Mouse (Mus musculus) duodenum, adult 2 months (tissue): ENCODE results near the gene Sdha. TPM values are rescaled to one million over a fixed set of nuclear protein-coding genes. Genes with fewer than 3 reads are reported as not detected.

ENCODE experiments used
- polyA plus RNA-seq: library from polyadenylated mRNA; depleted of rRNA; stranded (reverse); fragments of >200 nt; gene quantifications from 2 replicates; pipeline ENCODE4 v1.2.3, GENCODE M21; 2012; ENCODE audit warnings: low replicate concordance; rRNA removed

The Sdha gene
- polyA plus RNA-seq = 78.2 and 90.4 TPM in 2 replicates

GRCm38 (mm10) chr13:74349566-74350434, at the start of gene Sdha, which contains the start of gene Ccdc127:
Gene Sdha (minus strand): TSS chr13:74350280.
Gene Ccdc127 (plus strand): TSS chr13:74350309.

DNA sequence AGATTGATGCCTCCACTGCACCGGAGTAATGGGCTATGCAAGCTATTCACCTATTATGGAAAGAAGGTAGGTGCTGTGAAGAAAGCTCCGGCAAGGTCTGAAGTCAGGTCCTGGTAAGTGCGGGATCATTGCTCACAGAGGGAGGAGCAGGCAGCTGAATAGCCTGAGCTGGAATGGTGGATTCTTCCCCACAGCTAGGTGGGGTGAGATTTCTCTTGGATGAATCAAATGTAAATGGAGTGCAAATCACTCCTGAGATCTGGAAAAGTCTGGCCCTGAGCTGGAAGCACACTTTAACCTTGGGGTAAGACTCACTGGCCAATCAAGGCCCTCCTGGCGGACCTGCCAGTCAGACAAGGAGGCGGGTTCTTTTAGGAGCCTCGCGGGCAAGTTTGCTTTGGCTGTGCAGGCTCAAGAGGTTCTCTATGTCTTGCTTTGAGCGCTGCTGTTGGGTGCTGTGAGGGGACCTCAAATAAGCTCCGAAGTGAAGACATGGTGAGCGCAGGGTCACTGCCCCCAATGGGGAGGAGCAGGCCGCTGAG, 49.3 kb upstream of the Sdha start, which contains the start of gene Ftl1-ps1:
Ftl1-ps1 (plus strand) TSS at position 397 of the 542 bp plus-strand sequence.

GRCm38 (mm10) chr13:74390371-74390990, 40.4 kb upstream of the Sdha start, which contains the start of gene Zfp72:
Gene Zfp72 (minus strand): TSS chr13:74390836.

GRCm38 (mm10) chr13:74363859-74364235, 13.8 kb upstream of the Sdha start, which contains the start of gene Lrrc14b:
Gene Lrrc14b (minus strand): TSS chr13:74364005.

DNA sequence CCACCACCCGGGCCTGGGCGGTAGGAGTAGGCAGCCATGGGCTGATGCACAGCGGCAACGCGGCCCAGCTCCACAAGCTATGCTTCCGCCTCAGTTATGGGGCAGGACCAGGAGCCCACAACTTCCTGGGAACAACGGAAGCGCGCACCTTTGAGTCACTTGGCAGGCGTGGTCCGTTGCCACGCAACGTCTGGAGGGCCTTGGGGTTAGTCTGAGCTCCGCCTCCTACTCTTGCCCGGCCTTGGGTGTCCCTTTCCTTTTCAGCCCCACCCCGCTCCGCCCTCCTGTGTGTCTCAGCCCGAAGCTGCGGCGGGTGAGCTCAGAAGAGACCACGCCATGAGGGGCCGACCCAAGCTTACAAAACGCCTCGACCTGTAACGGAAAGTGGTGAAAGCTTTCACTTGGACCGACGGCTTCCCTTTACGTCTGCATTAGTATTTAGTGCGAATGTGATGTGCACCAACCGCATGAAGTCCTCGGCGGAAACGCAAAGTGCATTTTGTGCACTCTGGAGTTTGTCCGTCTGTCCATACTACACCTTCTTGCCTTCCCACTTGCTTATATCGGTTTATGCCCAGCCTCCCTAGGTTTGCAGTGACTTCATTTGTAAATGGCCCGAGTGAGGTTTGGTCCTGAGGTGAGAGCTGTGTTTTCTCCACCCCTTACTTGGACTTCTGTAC, 32.8 kb downstream of the Sdha start, which contains the start of gene Pdcd6:
Pdcd6 (minus strand) TSS at position 411 of the 680 bp plus-strand sequence.

DNA sequence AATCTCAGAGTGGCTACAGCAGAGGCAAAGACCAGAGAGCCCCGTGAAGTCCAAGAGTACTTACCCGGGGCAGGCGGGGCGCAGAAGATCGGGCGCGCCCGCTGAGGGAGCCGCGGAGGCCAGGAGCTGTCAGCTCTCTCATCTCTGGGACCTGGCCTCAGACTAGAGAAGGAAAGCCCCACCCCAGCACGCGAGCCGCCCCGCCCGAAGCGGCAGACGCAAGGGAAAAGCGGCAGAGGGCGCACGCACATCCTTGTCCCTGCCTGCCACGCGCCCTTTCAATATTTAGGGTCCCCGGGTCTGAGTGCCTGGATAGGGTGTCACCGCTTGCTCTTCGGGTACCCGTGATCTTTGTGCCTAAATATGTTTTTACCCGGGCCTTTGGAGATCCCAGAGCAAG, 57.9 kb downstream of the Sdha start, which contains the start of gene Ahrr:
Ahrr (minus strand) TSS at position 165 of the 400 bp plus-strand sequence.

Other genes starting within 250 kb of the Sdha start
- 92.8 and 104 TPM in 2 replicates for gene Slc9a3, start 228.8 kb downstream of the Sdha start, polyA plus RNA-seq
- gene Exoc3, start 141.5 kb downstream of the Sdha start, polyA plus RNA-seq = 27.8 and 29.5 TPM in 2 replicates
- 0.63 and 0.65 TPM in 2 replicates for gene Ahrr, start 57.9 kb downstream of the Sdha start, polyA plus RNA-seq
- 84.9 and 135 TPM in 2 replicates for gene Pdcd6, start 32.7 kb downstream of the Sdha start, polyA plus RNA-seq
- gene Ccdc127, start within 50 bp of the Sdha start, polyA plus RNA-seq = 0.51 and 0.64 TPM in 2 replicates
- 0.21 and 0.30 TPM in 2 replicates for gene Lrrc14b, start 13.7 kb upstream of the Sdha start, polyA plus RNA-seq
- 0.04 TPM in 2 replicates for gene Zfp72, start 40.6 kb upstream of the Sdha start, polyA plus RNA-seq
- 23.3 and 23.8 TPM in 2 replicates for gene Ftl1-ps1, start 49.4 kb upstream of the Sdha start, polyA plus RNA-seq
- gene Zfp825, start 143.7 kb upstream of the Sdha start, polyA plus RNA-seq = 0.13 and 0.14 TPM in 2 replicates